Mouse (Mus musculus) kidney, adult 2 months (tissue): ENCODE measurements around the gene Tcp1. TPM values are rescaled to one million over a fixed set of nuclear protein-coding genes. Genes with fewer than 3 reads are reported as not detected.

Experiments used
- DNase-seq: peaks from one replicate; pipeline ENCODE4 v3.0.0; 2021
- H3K27ac ChIP-seq: fragments of 200-500 bp; 2 replicates; pipeline ENCODE4 v1.5.1; 2012; ENCODE audit warnings: low read depth, low read length, control low read depth, inconsistent platforms; ENCODE audit not compliant: insufficient read depth
- H3K27me3 ChIP-seq: fragments of 200-500 bp; replicated peaks from 2 replicates; pipeline ENCODE4 v1.6.1; 2012; ENCODE audit warnings: mild to moderate bottlenecking, moderate library complexity, low read length, inconsistent platforms; ENCODE audit not compliant: control insufficient read depth, insufficient read depth
- H3K36me3 ChIP-seq: fragments of 200-500 bp; 2 replicates; pipeline ENCODE4 v1.6.1; 2012; ENCODE audit warnings: mild to moderate bottlenecking, moderate library complexity, low read length, inconsistent platforms; ENCODE audit not compliant: control insufficient read depth, insufficient read depth
- H3K4me1 ChIP-seq: fragments of 200-500 bp; 2 replicates; pipeline ENCODE4 v1.6.1; 2011; ENCODE audit warnings: low read length; ENCODE audit not compliant: control insufficient read depth, insufficient read depth
- H3K4me3 ChIP-seq: fragments of 200-500 bp; 2 replicates; pipeline ENCODE4 v1.5.1; 2011; ENCODE audit warnings: mild to moderate bottlenecking, low read depth, low read length, control low read depth; ENCODE audit not compliant: insufficient read depth
- CTCF ChIP-seq: fragments of 200-500 bp; conservative IDR thresholded peaks from 2 replicates; pipeline ENCODE4 v1.5.1; 2011; ENCODE audit warnings: low read depth, mild to moderate bottlenecking, control low read depth, low read length, moderate library complexity, mixed read lengths; ENCODE audit not compliant: insufficient read depth, insufficient read length
- POLR2A ChIP-seq: fragments of 200-500 bp; IDR thresholded peaks from one replicate; pipeline ENCODE4 v1.6.1; 2011; ENCODE audit warnings: low read depth, low read length, control low read depth
- WGBS: fragments of 180-500 bp; shearing (Covaris S2); methylation state at CpG from one replicate; pipeline ENCODE4 v1.1.7; 2018; 5-methylcytosine and 5-hydroxymethylcytosine counted together
- polyA plus RNA-seq: library from polyadenylated mRNA; depleted of rRNA; stranded (reverse); fragments of >200 nt; gene quantifications from 2 replicates; pipeline ENCODE4 v1.2.3, GENCODE M21; 2012

Tcp1 gene
- polyA plus RNA-seq, 1 experiment = 78.4 TPM

GRCm38 (mm10) chr17:12902291-12902690 lies 13.2 kb upstream of the Tcp1 start:
- TF ChIP-seq POLR2A (no peak), CTCF (no peak)
- no peaks in the 10 kb centered on the region for H3K27me3 ChIP-seq
- 95% methylated on average over 6 of the region's 6 CpGs for WGBS
- no peak overlapping the region for H3K4me3 ChIP-seq
- H3K36me3 ChIP-seq = no peaks in the 10 kb centered on the region; the same call in 1 of the 2 replicates
- no peaks in the 10 kb centered on the region for H3K4me1 ChIP-seq
- no peak for DNase-seq
- H3K27ac ChIP-seq = no peak overlapping the region

- H3K27ac ChIP-seq = no peak overlapping the region
- no peaks in the 10 kb centered on the region for H3K27me3 ChIP-seq
- TF ChIP-seq CTCF = no peak
- no peak for TF ChIP-seq POLR2A
- 59% methylated on average over 12 of the region's 12 CpGs for WGBS
- H3K4me3 ChIP-seq = no peak overlapping the region
- H3K36me3 ChIP-seq = no peaks in the 10 kb centered on the region; the same call in 1 of the 2 replicates
- H3K4me1 ChIP-seq = no peaks in the 10 kb centered on the region
- no peak for DNase-seq
Observed at GRCm38 (mm10) chr17:12903372-12904333, 11.8 kb upstream of the Tcp1 start.

GRCm38 (mm10) chr17:12904349-12904748 lies 11.2 kb upstream of the Tcp1 start:
- TF ChIP-seq POLR2A = no peak
- TF ChIP-seq CTCF = no peak
- Histone ChIP-seq H3K4me3 (no peak overlapping the region), H3K27ac (no peak overlapping the region), H3K36me3 (no peaks in the 10 kb centered on the region; the same call in 1 of the 2 replicates), H3K4me1 (no peaks in the 10 kb centered on the region), H3K27me3 (no peaks in the 10 kb centered on the region)
- 88% methylated on average over 1 of the region's 1 CpGs for WGBS
- DNase-seq = no peak

- H3K4me3 ChIP-seq = no peak overlapping the region
- no peaks in the 10 kb centered on the region for H3K4me1 ChIP-seq
- TF ChIP-seq POLR2A = no peak
- no peak for TF ChIP-seq CTCF
- DNase-seq = no peak
- WGBS = 88% methylated on average over 4 of the region's 4 CpGs
- H3K27ac ChIP-seq = no peak overlapping the region
- no peaks in the 10 kb centered on the region for H3K27me3 ChIP-seq
- H3K36me3 ChIP-seq = no peaks in the 10 kb centered on the region; the same call in 1 of the 2 replicates
Observed at GRCm38 (mm10) chr17:12905810-12906209, 9.7 kb upstream of the Tcp1 start.

GRCm38 (mm10) chr17:12906436-12906835 lies 9.1 kb upstream of the Tcp1 start:
- no peaks in the 10 kb centered on the region for H3K27me3 ChIP-seq
- no peak overlapping the region for H3K27ac ChIP-seq
- TF ChIP-seq CTCF = no peak
- TF ChIP-seq POLR2A = no peak
- no peaks in the 10 kb centered on the region; the same call in 1 of the 2 replicates for H3K36me3 ChIP-seq
- H3K4me1 ChIP-seq = no peaks in the 10 kb centered on the region
- 86% methylated on average over 9 of the region's 9 CpGs for WGBS
- DNase-seq = no peak
- no peak overlapping the region for H3K4me3 ChIP-seq

- no peak for DNase-seq
- H3K4me3 ChIP-seq = no peak within 1 kb of the TSS
- H3K27me3 ChIP-seq = no peaks in the 10 kb centered on the region
- WGBS = 87% methylated on average over 35 of the region's 35 CpGs
- no peak for TF ChIP-seq CTCF
- TF ChIP-seq POLR2A = no peak
- no peak within 1 kb of the TSS for H3K27ac ChIP-seq
- peaks cover 2% of the 10 kb centered on the region; the same call in 1 of the 2 replicates for H3K36me3 ChIP-seq
- no peaks in the 10 kb centered on the region for H3K4me1 ChIP-seq
Observed at GRCm38 (mm10) chr17:12909361-12910280, 5.9 kb upstream of the Tcp1 start, which contains the start of gene Pnldc1. Gene Pnldc1, minus strand, starts transcription at chr17:12910230.
